In the genomic region with DNA sequence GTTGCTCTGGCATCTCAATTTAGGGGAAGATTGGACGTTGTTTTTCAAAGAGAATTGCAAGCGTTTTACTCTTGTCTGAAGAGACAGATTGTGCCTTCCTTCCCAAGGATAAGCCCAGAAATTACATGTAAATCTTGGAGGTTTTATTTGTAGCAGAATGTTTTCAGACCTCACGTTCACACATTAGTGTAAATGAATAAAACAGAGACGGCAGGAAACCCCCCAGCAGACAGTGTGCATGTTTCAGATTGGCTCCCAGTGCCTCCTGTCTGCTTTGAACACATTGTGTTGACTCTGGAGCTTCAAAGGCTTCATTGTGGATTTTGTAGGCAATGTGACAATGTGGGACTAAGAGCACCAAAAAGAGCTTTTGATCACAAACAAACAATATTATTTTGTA, we compare ENCODE assay signal across 17 mouse cellular contexts.
"Had no signal": no experiment of that assay in that cellular context is flagged by ENCODE, and none has a peak within 500 bp of the region (broad histone marks: within the 10 kb centered on the region; RNA-seq: fewer than 3 reads in every experiment).

No protein-coding gene starts in this region.

- H3K27ac ChIP-seq: lung, embryonic 15.5 days; macrophage; midbrain, embryonic 13.5 days; midbrain, embryonic 15.5 days; neural tube, embryonic 12.5 days; stomach, embryonic 15.5 days; stomach, postnatal 0 days had no signal

- H3K4me1 ChIP-seq: lung, embryonic 15.5 days; megakaryocyte, embryonic 14.5 days; stomach, embryonic 15.5 days had no signal

- DNase-seq: lung, adult 2 months; lung, postnatal 14 days; lung, postnatal 36 days; right cerebral cortex, postnatal 14 days; thymus, adult 18-20 months; thymus, postnatal 14 days; thymus, postnatal 36 days had no signal

- H3K4me2 ChIP-seq: lung, embryonic 15.5 days; midbrain, embryonic 11.5 days; midbrain, embryonic 13.5 days; midbrain, embryonic 15.5 days; neural tube, embryonic 12.5 days; stomach, embryonic 15.5 days had no signal

- H3K36me3 ChIP-seq: lung, embryonic 15.5 days; midbrain, embryonic 13.5 days; midbrain, embryonic 15.5 days; neural tube, embryonic 12.5 days; stomach, embryonic 15.5 days had no signal

- ATAC-seq: lung, postnatal 0 days; midbrain, embryonic 13.5 days; midbrain, embryonic 15.5 days had no signal

- H3K4me3 ChIP-seq: lung, embryonic 15.5 days; megakaryocyte, embryonic 14.5 days; midbrain, embryonic 13.5 days; midbrain, embryonic 15.5 days; neural tube, embryonic 12.5 days; stomach, embryonic 15.5 days had no signal

- H3K27me3 ChIP-seq: lung, embryonic 15.5 days; megakaryocyte, embryonic 14.5 days; midbrain, embryonic 15.5 days; neural tube, embryonic 12.5 days; stomach, embryonic 15.5 days had no signal

- H3K9me3 ChIP-seq: lung, embryonic 15.5 days; megakaryocyte, embryonic 14.5 days; midbrain, embryonic 13.5 days; midbrain, embryonic 15.5 days; neural tube, embryonic 12.5 days; stomach, embryonic 15.5 days had no signal

- H3K9ac ChIP-seq: lung, embryonic 15.5 days; midbrain, embryonic 13.5 days; midbrain, embryonic 15.5 days; neural tube, embryonic 12.5 days; stomach, embryonic 15.5 days had no signal
